7 mouse cellular contexts compared by ENCODE assay signal in the genomic region with DNA sequence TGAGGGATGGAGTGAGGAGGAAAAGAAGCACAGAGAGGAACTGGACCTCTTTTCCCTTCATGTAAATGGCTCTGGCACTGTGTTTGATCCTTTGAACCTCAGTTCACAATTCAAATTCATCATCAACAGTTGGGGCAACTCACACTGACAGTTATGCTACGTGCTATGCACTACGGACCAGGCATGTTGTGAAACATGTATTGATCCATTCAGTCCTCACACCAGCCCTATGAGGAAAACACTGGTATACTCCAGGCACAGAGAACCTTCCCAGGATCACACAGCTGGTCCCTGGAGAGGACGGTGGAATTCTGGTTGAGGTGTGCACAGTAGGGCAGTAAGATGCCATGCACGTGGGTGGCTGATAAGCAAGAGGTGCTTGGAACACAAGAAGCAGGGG.
"Had no signal": no experiment of that assay in that cellular context is flagged by ENCODE, and none has a peak within 500 bp of the region (broad histone marks: within the 10 kb centered on the region; RNA-seq: fewer than 3 reads in every experiment).

No protein-coding gene starts in this region.

- DNase-seq: thymus, adult 18-20 months; thymus, postnatal 36 days had no signal

- H3K4me3 ChIP-seq: layer of hippocampus, adult 2 months had no signal

- H3K9ac ChIP-seq: liver, embryonic 14.5 days; lung, embryonic 14.5 days had no signal

- H3K4me2 ChIP-seq: lung, embryonic 14.5 days; midbrain, embryonic 11.5 days had no signal

- H3K27ac ChIP-seq: kidney, postnatal 0 days; layer of hippocampus, adult 2 months; liver, embryonic 14.5 days had no signal
